Mouse (Mus musculus): ENCODE results near the gene Dusp10. TPM values are rescaled to one million over a fixed set of nuclear protein-coding genes. Genes with fewer than 3 reads are reported as not detected.

Dusp10 gene
- 4.2 TPM for polyA plus RNA-seq (2014; fragmentation: Illumina TruSeq; extraction: RNeasy Lipid Tissue Mini Kit (QIAGEN cat#74804); ENCODE audit: insufficient read depth, low read depth, low replicate concordance)

GRCm38 (mm10) chr1:184013106-184013505, at the start of gene Dusp10:
Gene Dusp10 (plus strand): TSS chr1:184013302.

GRCm38 (mm10) chr1:184034011-184034557, 21.0 kb downstream of the Dusp10 start, which contains the start of gene 1700056E22Rik:
Gene 1700056E22Rik (minus strand): TSS chr1:184034301.

Other genes starting within 250 kb of the Dusp10 start
- gene 1700056E22Rik, start 21.0 kb downstream of the Dusp10 start, polyA plus RNA-seq (2014; fragmentation: Illumina TruSeq; extraction: RNeasy Lipid Tissue Mini Kit (QIAGEN cat#74804); ENCODE audit: insufficient read depth, low read depth, low replicate concordance): 1.1 TPM

Measured in lung, adult 10 weeks (tissue).